In the genomic region with DNA sequence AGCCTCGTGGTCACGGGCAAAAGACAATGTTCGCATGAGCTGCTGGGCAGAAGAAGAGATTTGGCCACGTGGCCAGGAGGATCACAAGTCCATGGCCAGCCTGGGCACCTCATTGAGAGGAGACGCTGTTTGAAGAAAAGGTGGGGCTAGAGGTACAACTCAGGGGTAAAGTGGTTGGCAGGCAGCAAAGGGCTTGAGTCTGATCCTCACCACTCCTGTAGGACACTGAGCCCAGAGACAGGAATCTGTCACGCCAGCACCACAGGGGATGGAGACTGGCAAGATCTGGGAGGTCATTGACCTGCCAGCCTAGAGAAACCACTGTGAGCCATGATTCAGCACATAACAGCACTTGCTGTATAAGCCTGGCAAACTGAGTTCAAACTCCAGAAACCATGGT, we compare ENCODE assay signal across 23 mouse cellular contexts. TPM values are rescaled to one million over a fixed set of nuclear protein-coding genes. Genes with fewer than 3 reads are reported as not detected.
"Had no signal": no experiment of that assay in that cellular context is flagged by ENCODE, and none has a peak within 500 bp of the region (broad histone marks: within the 10 kb centered on the region; RNA-seq: fewer than 3 reads in every experiment).

No protein-coding gene starts in this region.

- H3K36me3 ChIP-seq: intestine, embryonic 15.5 days; limb, embryonic 10.5 days; limb, embryonic 13.5 days; liver, embryonic 15.5 days had no signal

- H3K4me3 ChIP-seq: intestine, embryonic 15.5 days; limb, embryonic 10.5 days; limb, embryonic 13.5 days; liver, embryonic 15.5 days had no signal

- H3K9ac ChIP-seq: intestine, embryonic 15.5 days; limb, embryonic 13.5 days; liver, embryonic 15.5 days had no signal

- H3K27me3 ChIP-seq: intestine, embryonic 15.5 days; limb, embryonic 13.5 days; liver, embryonic 15.5 days had no signal

- ATAC-seq: hindbrain, embryonic 16.5 days; intestine, embryonic 15.5 days had no signal

- DNase-seq: liver; lung, adult 2 months; lung, postnatal 14 days; lung, postnatal 4 days; midbrain, embryonic 14.5 days; thymus, adult 18-20 months; thymus, postnatal 36 days had no signal

- H3K27ac ChIP-seq: intestine, embryonic 15.5 days; kidney, postnatal 0 days; limb, embryonic 10.5 days; limb, embryonic 13.5 days; liver, embryonic 15.5 days had no signal

- H3K4me2 ChIP-seq: intestine, embryonic 15.5 days; limb, embryonic 13.5 days; liver, embryonic 15.5 days; midbrain, embryonic 11.5 days had no signal

- H3K9me3 ChIP-seq: intestine, embryonic 15.5 days; limb, embryonic 10.5 days; limb, embryonic 13.5 days; liver, embryonic 15.5 days had no signal

RNA-seq across cellular contexts. Expression of a gene that starts 17.8 kb away (rescaled TPM):
- total RNA-seq: layer of hippocampus, adult 18-20 months; layer of hippocampus, postnatal 14 days; left cerebral cortex, postnatal 25 days; megakaryocyte progenitor cell, adult 5-6 weeks; megakaryocyte-erythroid progenitor cell, adult 5-6 weeks; midbrain, postnatal 0 days had no signal
- polyA plus RNA-seq: hindbrain, embryonic 16.5 days; limb, embryonic 10.5 days; liver, embryonic 15.5 days; lung, adult 2 months; midbrain, embryonic 11.5 days; midbrain, embryonic 14.5 days; midbrain, postnatal 0 days; neural tube, embryonic 11.5 days; neural tube, embryonic 14.5 days; urinary bladder, adult 2 months had no signal

RNA-seq across cellular contexts. Expression of a gene that starts 19.6 kb away (rescaled TPM):
- total RNA-seq: layer of hippocampus, postnatal 14 days; megakaryocyte progenitor cell, adult 5-6 weeks; megakaryocyte-erythroid progenitor cell, adult 5-6 weeks; midbrain, postnatal 0 days had no signal
- polyA plus RNA-seq: hindbrain, embryonic 16.5 days; limb, embryonic 10.5 days; liver, embryonic 15.5 days; midbrain, embryonic 11.5 days; midbrain, embryonic 14.5 days; midbrain, postnatal 0 days; neural tube, embryonic 11.5 days; neural tube, embryonic 14.5 days; urinary bladder, adult 2 months had no signal

RNA-seq across cellular contexts. Expression of a gene that starts 24.1 kb away (rescaled TPM):
- total RNA-seq: layer of hippocampus, adult 18-20 months; left cerebral cortex, postnatal 25 days; megakaryocyte-erythroid progenitor cell, adult 5-6 weeks had no signal
- polyA plus RNA-seq: hindbrain, embryonic 16.5 days; intestine, embryonic 15.5 days; limb, embryonic 10.5 days; midbrain, embryonic 14.5 days; midbrain, postnatal 0 days; neural tube, embryonic 11.5 days; neural tube, embryonic 14.5 days had no signal

RNA-seq across cellular contexts. Expression of a gene that starts 29.8 kb away (rescaled TPM):
- total RNA-seq: megakaryocyte-erythroid progenitor cell, adult 5-6 weeks had no signal
